Mouse (Mus musculus): ENCODE results near the gene Caly.

DNA sequence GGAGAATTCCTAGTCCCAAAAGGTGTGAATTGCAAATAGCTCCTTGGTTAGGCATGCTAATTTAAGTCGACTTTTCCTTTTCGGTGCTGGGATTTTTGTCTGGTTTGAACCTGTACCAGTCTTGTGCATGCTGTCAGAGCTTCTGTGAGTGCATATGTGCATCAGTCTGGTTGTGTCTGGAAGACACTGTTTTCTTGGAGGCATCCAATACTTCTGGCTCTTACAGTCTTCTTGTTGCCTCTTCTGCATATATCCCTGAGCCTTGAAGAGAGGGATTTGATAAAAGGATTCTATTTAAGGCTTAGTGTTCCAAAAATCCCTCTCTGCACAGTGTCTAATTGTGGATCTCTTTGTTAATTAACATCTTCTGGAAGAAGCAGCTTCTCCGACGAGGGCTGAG is 28.2 kb downstream of the Caly start:
- TF ChIP-seq POLR2A (IDR thresholded peaks at IDR 0.05; ENCODE audit: borderline replicate concordance, control insufficient read depth, low read depth, low read length) (no peak), CTCF (IDR thresholded peaks at IDR 0.05; ENCODE audit: control insufficient read depth, insufficient read depth, low read length) (no peak)

All from bone marrow, adult 2 months (tissue).